Comparison of ENCODE assay signal across 16 mouse cellular contexts in the genomic region with DNA sequence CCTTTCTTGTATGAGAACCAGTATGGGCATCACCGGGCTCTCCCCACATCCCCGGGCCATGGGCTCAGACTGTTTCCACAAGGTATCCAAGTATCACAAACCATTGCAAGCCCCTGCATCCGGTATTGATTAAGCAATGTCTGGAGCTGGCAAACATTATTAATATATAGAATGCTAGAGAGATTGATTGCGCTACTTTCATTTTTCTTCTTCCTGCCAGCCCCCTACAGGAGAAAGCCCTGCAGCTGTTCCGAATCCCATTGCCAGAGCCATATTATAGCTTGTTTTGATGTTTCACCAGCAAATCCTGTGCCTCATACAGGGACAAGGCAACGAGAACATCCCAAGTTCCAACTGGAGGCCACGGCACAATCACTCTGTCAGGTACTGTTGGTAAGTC.
A peak's percentile ranks its signal among the peaks of the same experiment; 100 is the strongest.
DNase-seq lines count a peak whose midpoint lies in the region; ATAC-seq and TF ChIP-seq lines count a peak whose summit lies in the region.
"Had no signal": no experiment of that assay in that cellular context is flagged by ENCODE, and none has a peak within 500 bp of the region (broad histone marks: within the 10 kb centered on the region; RNA-seq: fewer than 3 reads in every experiment).

No protein-coding gene starts in this region.

- H3K79me2 ChIP-seq in CH12.LX (replicated peaks; ENCODE audit: control insufficient read depth, extremely low read depth, insufficient read depth, poor library complexity, severe bottlenecking): no peaks in the 10 kb centered on the region

- WGBS in limb, embryonic 11.5 days: 25% methylated on average over 7 of the region's 7 CpGs
- 36% methylated on average over 7 of the region's 7 CpGs for WGBS in limb, embryonic 15.5 days
- 82% methylated on average over 7 of the region's 7 CpGs for WGBS in forebrain, embryonic 16.5 days

- no peak overlapping the region for H3K27ac ChIP-seq in CH12.LX (ENCODE audit: insufficient read depth, low read depth)
- no peak overlapping the region for H3K27ac ChIP-seq in limb, embryonic 11.5 days (replicated peaks; ENCODE audit: low read depth, low read length)
- H3K27ac ChIP-seq in limb, embryonic 15.5 days: no peak overlapping the region
- H3K27ac ChIP-seq in forebrain, embryonic 16.5 days (ENCODE audit: low read length): no peak overlapping the region
- H3K27ac ChIP-seq: forebrain, embryonic 15.5 days; heart, adult 2 months; heart, embryonic 15.5 days; hindbrain, embryonic 10.5 days; hindbrain, embryonic 14.5 days had no signal

- TF ChIP-seq CTCF in CH12.LX (conservative IDR thresholded peaks at IDR 0.05 in 1 of 2, IDR thresholded peaks at IDR 0.05 in 1 of 2; ENCODE audit: low read depth in 2 of 2, low read length in 2 of 2): no peak

- no peaks in the 10 kb centered on the region for H3K4me1 ChIP-seq in CH12.LX (ENCODE audit: control insufficient read depth in 1 of 2, insufficient read depth in 2 of 2)
- peaks cover 32% of the 10 kb centered on the region for H3K4me1 ChIP-seq in limb, embryonic 11.5 days (ENCODE audit: control insufficient read depth, insufficient read depth, low read length)
- peaks cover 24% of the 10 kb centered on the region for H3K4me1 ChIP-seq in limb, embryonic 15.5 days
- H3K4me1 ChIP-seq in forebrain, embryonic 16.5 days (replicated peaks; ENCODE audit: control insufficient read depth, insufficient read depth, low read length): peaks cover 6% of the 10 kb centered on the region; the same call in 1 of the 2 replicates
- H3K4me1 ChIP-seq: forebrain, embryonic 15.5 days; heart, embryonic 15.5 days; hindbrain, embryonic 10.5 days had no signal

- no peak overlapping the region for H3K9ac ChIP-seq in CH12.LX (ENCODE audit: insufficient read depth, low read depth)
- H3K9ac ChIP-seq in limb, embryonic 11.5 days (ENCODE audit: low read length): no peak overlapping the region
- H3K9ac ChIP-seq in limb, embryonic 15.5 days: no peak overlapping the region
- no peak overlapping the region for H3K9ac ChIP-seq in forebrain, embryonic 16.5 days (replicated peaks; ENCODE audit: low read depth, low read length)
- H3K9ac ChIP-seq: forebrain, embryonic 15.5 days; heart, embryonic 15.5 days; hindbrain, embryonic 14.5 days had no signal

- TF ChIP-seq EP300 in CH12.LX (IDR thresholded peaks at IDR 0.05; ENCODE audit: low read length): no peak

- peak; percentile 58 for DNase-seq in heart, adult 11 months
- no peak for DNase-seq in heart, postnatal 4 days
- no peak for DNase-seq in CH12.LX (ENCODE audit: extremely low read depth)
- DNase-seq in limb, embryonic 11.5 days (ENCODE audit: low spot score): no peak
- no peak for DNase-seq in embryo, embryonic 9.5 days (ENCODE audit: extremely low spot score)
- DNase-seq: cerebellum, adult 9-11 months had no signal

- H3K36me3 ChIP-seq in CH12.LX (replicated peaks in 1 of 2; ENCODE audit: control insufficient read depth in 1 of 2, insufficient read depth in 1 of 2, low read length in 1 of 2): no peaks in the 10 kb centered on the region
- no peaks in the 10 kb centered on the region for H3K36me3 ChIP-seq in limb, embryonic 11.5 days (ENCODE audit: control insufficient read depth, insufficient read depth, low read length)
- H3K36me3 ChIP-seq in limb, embryonic 15.5 days: no peaks in the 10 kb centered on the region
- no peaks in the 10 kb centered on the region for H3K36me3 ChIP-seq in forebrain, embryonic 16.5 days (ENCODE audit: control insufficient read depth, insufficient read depth)
- H3K36me3 ChIP-seq: forebrain, embryonic 15.5 days; heart, embryonic 15.5 days; hindbrain, embryonic 10.5 days had no signal

- in situ Hi-C loops in CH12.LX (cut with MboI; ENCODE audit: low pct_ligation_motif_present, low pct_unique_long_range_greater_than_20kb, low sequenced_read_pairs): no loop called here

- no peaks in the 10 kb centered on the region for H3K9me3 ChIP-seq in CH12.LX (replicated peaks; ENCODE audit: low read length)
- H3K9me3 ChIP-seq in limb, embryonic 11.5 days (ENCODE audit: control insufficient read depth, low read length): no peaks in the 10 kb centered on the region
- no peaks in the 10 kb centered on the region for H3K9me3 ChIP-seq in limb, embryonic 15.5 days
- H3K9me3 ChIP-seq in forebrain, embryonic 16.5 days (ENCODE audit: control insufficient read depth, low read length): no peaks in the 10 kb centered on the region
- H3K9me3 ChIP-seq: forebrain, embryonic 15.5 days; heart, embryonic 15.5 days; hindbrain, embryonic 10.5 days had no signal

- no peak overlapping the region for H3K4me3 ChIP-seq in CH12.LX (replicated peaks in 1 of 3; ENCODE audit: low read depth in 2 of 3, low read length in 2 of 3, poor library complexity in 1 of 3)
- H3K4me3 ChIP-seq in limb, embryonic 11.5 days (ENCODE audit: low read depth, low read length): no peak overlapping the region
- H3K4me3 ChIP-seq in limb, embryonic 15.5 days: peak overlapping the region; percentile 3; the same call in 1 of the 2 replicates
- no peak overlapping the region for H3K4me3 ChIP-seq in forebrain, embryonic 16.5 days (replicated peaks; ENCODE audit: low read length)
- H3K4me3 ChIP-seq: forebrain, embryonic 15.5 days; heart, adult 2 months; heart, embryonic 15.5 days; hindbrain, embryonic 10.5 days had no signal

- dilution Hi-C loops in CH12.LX (cut with MboI; ENCODE audit: extremely low pct_ligation_motif_present, extremely low pct_unique_long_range_greater_than_20kb, low sequenced_read_pairs): no loop called here

- TF ChIP-seq POLR2A in CH12.LX (IDR thresholded peaks at IDR 0.05; ENCODE audit: low read depth, low read length): no peak

- TF ChIP-seq RAD21 in CH12.LX (IDR thresholded peaks at IDR 0.05; ENCODE audit: low read depth, low read length): no peak

- peak; percentile 24; the same call in 1 of the 2 replicates for ATAC-seq in limb, embryonic 11.5 days (ENCODE audit: insufficient number of reproducible peaks, low FRiP score, low TSS enrichment, low read depth)
- ATAC-seq in limb, embryonic 15.5 days (ENCODE audit: insufficient number of reproducible peaks, low FRiP score, low TSS enrichment, low read depth): no peak
- ATAC-seq in forebrain, embryonic 16.5 days: no peak
- ATAC-seq: activated CD4-positive, CD25-positive, alpha-beta regulatory T cell, adult 4 months; forebrain, embryonic 15.5 days had no signal

- peak overlapping the region; percentile 70 for H3K4me2 ChIP-seq in CH12.LX (ENCODE audit: insufficient read depth, low read depth, poor library complexity, severe bottlenecking)
- H3K4me2 ChIP-seq in limb, embryonic 11.5 days (ENCODE audit: low read depth, severe bottlenecking): no peak overlapping the region
- peak overlapping the region; percentile 12; the same call in 1 of the 2 replicates for H3K4me2 ChIP-seq in limb, embryonic 15.5 days
- H3K4me2 ChIP-seq in forebrain, embryonic 16.5 days (ENCODE audit: low read length): no peak overlapping the region
- H3K4me2 ChIP-seq: forebrain, embryonic 15.5 days; heart, embryonic 11.5 days; heart, embryonic 15.5 days; hindbrain, embryonic 14.5 days had no signal

- no peaks in the 10 kb centered on the region for H3K27me3 ChIP-seq in CH12.LX (replicated peaks)
- H3K27me3 ChIP-seq in limb, embryonic 11.5 days (ENCODE audit: control insufficient read depth, insufficient read depth, low read length): no peaks in the 10 kb centered on the region
- H3K27me3 ChIP-seq in limb, embryonic 15.5 days: peaks cover 7% of the 10 kb centered on the region; the same call in 1 of the 2 replicates
- no peaks in the 10 kb centered on the region; the same call in 1 of the 2 replicates for H3K27me3 ChIP-seq in forebrain, embryonic 16.5 days (replicated peaks; ENCODE audit: control insufficient read depth, insufficient read depth, low read length)
- H3K27me3 ChIP-seq: forebrain, embryonic 15.5 days; Patski had no signal

TF ChIP-seq in CH12.LX, 34 proteins besides CTCF, POLR2A, EP300 and RAD21:
- TF ChIP-seq CHD2 (IDR thresholded peaks at IDR 0.05; ENCODE audit: low read length) (no peak), KAT2A (IDR thresholded peaks at IDR 0.05; ENCODE audit: insufficient replicate concordance, low read length) (no peak), USF2 (conservative IDR thresholded peaks at IDR 0.05; ENCODE audit: low read depth, low read length) (no peak), MAZ (IDR thresholded peaks at IDR 0.05; ENCODE audit: low read depth, low read length) (no peak), USF1 (IDR thresholded peaks at IDR 0.05; ENCODE audit: low read depth, low read length) (no peak), MXI1 (IDR thresholded peaks at IDR 0.05; ENCODE audit: low read depth, low read length) (no peak), TBP (conservative IDR thresholded peaks at IDR 0.05; ENCODE audit: low read depth, low read length) (no peak), CHD1 (IDR thresholded peaks at IDR 0.05; ENCODE audit: low read depth, low read length) (no peak), NRF1 (IDR thresholded peaks at IDR 0.05; ENCODE audit: low read depth, low read length) (no peak), SMC3 (IDR thresholded peaks at IDR 0.05; ENCODE audit: low read depth, low read length) (no peak), POLR2AphosphoS2 (IDR thresholded peaks at IDR 0.05; ENCODE audit: low read depth, low read length) (no peak), ZMIZ1 (IDR thresholded peaks at IDR 0.05; ENCODE audit: low read depth, low read length) (no peak), MEF2A (IDR thresholded peaks at IDR 0.05; ENCODE audit: borderline replicate concordance, low read depth, low read length) (no peak), BHLHE40 (IDR thresholded peaks at IDR 0.05; ENCODE audit: low read depth, low read length) (no peak), ZC3H11A (IDR thresholded peaks at IDR 0.05; ENCODE audit: low read depth, low read length) (no peak), UBTF (IDR thresholded peaks at IDR 0.05; ENCODE audit: low read depth, low read length) (no peak), IRF4 (IDR thresholded peaks at IDR 0.05; ENCODE audit: low read depth, low read length) (no peak), TCF12 (IDR thresholded peaks at IDR 0.05; ENCODE audit: low read depth, low read length) (no peak), ZKSCAN1 (IDR thresholded peaks at IDR 0.05; ENCODE audit: borderline replicate concordance, low read depth, low read length) (no peak)

Comparison
In these comparisons a context has a peak if more than half of its experiments do, and no peak if none do; other contexts are left out.
1. H3K4me2 ChIP-seq: peak in CH12.LX (single experiment) and limb, embryonic 15.5 days (single experiment); none in limb, embryonic 11.5 days (single experiment) and forebrain, embryonic 16.5 days (single experiment).